Comparison of ENCODE assay signal across 12 mouse cellular contexts in genomic region chr17:30874276-30874675, GRCm38 (mm10). TPM values are rescaled to one million over a fixed set of nuclear protein-coding genes. Genes with fewer than 3 reads are reported as not detected.
DNase-seq lines count a peak whose midpoint lies in the region; ATAC-seq lines count a peak whose summit lies in the region.
"Had no signal": no experiment of that assay in that cellular context is flagged by ENCODE, and none has a peak within 500 bp of the region (broad histone marks: within the 10 kb centered on the region; RNA-seq: fewer than 3 reads in every experiment).

No protein-coding gene starts in this region.

- no peaks in the 10 kb centered on the region for H3K9me3 ChIP-seq in heart, embryonic 10.5 days
- peaks cover 6% of the 10 kb centered on the region for H3K9me3 ChIP-seq in intestine, embryonic 16.5 days (ENCODE audit: control insufficient read depth, low read length)
- H3K9me3 ChIP-seq: midbrain, embryonic 15.5 days had no signal

- no peak overlapping the region for H3K9ac ChIP-seq in intestine, embryonic 16.5 days (ENCODE audit: low read depth, low read length)
- H3K9ac ChIP-seq: hindbrain, embryonic 13.5 days; midbrain, embryonic 15.5 days had no signal

- no peaks in the 10 kb centered on the region for H3K36me3 ChIP-seq in heart, embryonic 10.5 days
- H3K36me3 ChIP-seq in intestine, embryonic 16.5 days (ENCODE audit: control insufficient read depth, insufficient read depth, low read length), result no peaks in the 10 kb centered on the region
- H3K36me3 ChIP-seq: hindbrain, embryonic 13.5 days; midbrain, embryonic 15.5 days had no signal

- 41% methylated on average over 15 of the region's 15 CpGs for WGBS in heart, embryonic 10.5 days
- WGBS in intestine, embryonic 16.5 days, result 49% methylated on average over 15 of the region's 15 CpGs

- DNase-seq in heart, embryonic 10.5 days (ENCODE audit: low spot score), result no peak
- no peak for DNase-seq in heart, postnatal 25 days (ENCODE audit: low spot score)
- peak; percentile 14 to 15 for DNase-seq in thymus, postnatal 36 days
- no peak for DNase-seq in thymus, postnatal 10 days (ENCODE audit: low spot score in 2 of 2)
- peak; percentile 85 for DNase-seq in testis, postnatal 14 days (ENCODE audit: low spot score)
- no peak for DNase-seq in adrenal gland, adult 18-20 months (ENCODE audit: low spot score in 2 of 2)
- no peak for DNase-seq in adipocyte (ENCODE audit: low spot score)
- DNase-seq: right cerebral cortex, adult 18-20 months had no signal

- H3K27me3 ChIP-seq in heart, embryonic 10.5 days (ENCODE audit: insufficient read depth, poor library complexity, severe bottlenecking), result no peaks in the 10 kb centered on the region
- no peaks in the 10 kb centered on the region for H3K27me3 ChIP-seq in intestine, embryonic 16.5 days (replicated peaks; ENCODE audit: control insufficient read depth, insufficient read depth, low read length)
- H3K27me3 ChIP-seq: hindbrain, embryonic 13.5 days; midbrain, embryonic 15.5 days had no signal

- H3K4me2 ChIP-seq in intestine, embryonic 16.5 days (ENCODE audit: low read depth, low read length), result 0 out of 2 replicates have a peak overlapping the region, but pooled peaks have one; percentile 12
- H3K4me2 ChIP-seq: hindbrain, embryonic 13.5 days; midbrain, embryonic 15.5 days had no signal

- ATAC-seq in intestine, embryonic 16.5 days, result no peak
- ATAC-seq: midbrain, embryonic 15.5 days had no signal

- no peak overlapping the region for H3K27ac ChIP-seq in heart, embryonic 10.5 days
- H3K27ac ChIP-seq in intestine, embryonic 16.5 days (ENCODE audit: low read length), result no peak overlapping the region
- H3K27ac ChIP-seq: hindbrain, embryonic 13.5 days; midbrain, embryonic 15.5 days had no signal

- peaks cover 17% of the 10 kb centered on the region for H3K4me1 ChIP-seq in heart, embryonic 10.5 days
- H3K4me1 ChIP-seq in intestine, embryonic 16.5 days (ENCODE audit: control insufficient read depth, insufficient read depth, low read length), result no peaks in the 10 kb centered on the region
- H3K4me1 ChIP-seq: midbrain, embryonic 15.5 days had no signal

- peak overlapping the region; percentile 36 for H3K4me3 ChIP-seq in heart, embryonic 10.5 days
- H3K4me3 ChIP-seq in intestine, embryonic 16.5 days (ENCODE audit: low read length), result no peak overlapping the region
- H3K4me3 ChIP-seq: erythroblast, embryonic 14.5 days; hindbrain, embryonic 13.5 days; midbrain, embryonic 15.5 days had no signal

- intact Hi-C loops in heart, postnatal 25 days (cut with DNase I), result loop anchor here (5.0 kb wide), 1 partner anchor 497 kb away; no protein-coding TSS in a partner anchor

RNA-seq across cellular contexts. Expression of gene Glp1r, which starts 27.3 kb away (rescaled TPM):
- 0.10 TPM in 1 of 2 replicates, not detected in the other for polyA plus RNA-seq in heart, embryonic 10.5 days (2016; fragmentation: Nextera tagmentation; extraction: Ambion mirVana)
- total RNA-seq in heart, postnatal 25 days (2021), result under 1 TPM; 0.44 to 0.59 TPM
- 0.34 and 0.54 TPM in 2 replicates for polyA plus RNA-seq in intestine, embryonic 16.5 days (2015; fragmentation: Nextera tagmentation; extraction: Ambion mirVana)
- total RNA-seq in adrenal gland, adult 18-20 months (2021), result under 1 TPM in 1 of 2 experiments, not detected in 1; 0.10 TPM
- polyA plus RNA-seq: erythroblast, embryonic 14.5 days had no signal

Comparison
In these comparisons a context has a peak if more than half of its experiments do, and no peak if none do; other contexts are left out.
1. DNase-seq: peak in thymus, postnatal 36 days (2 of 2) and testis, postnatal 14 days (single experiment); none in heart, embryonic 10.5 days (single experiment), heart, postnatal 25 days (single experiment), thymus, postnatal 10 days (0 of 2), adrenal gland, adult 18-20 months (0 of 2) and adipocyte (single experiment).